Mouse (Mus musculus) olfactory bulb, adult 2 months (tissue): ENCODE results near the gene Pld1. TPM values are rescaled to one million over a fixed set of nuclear protein-coding genes. Genes with fewer than 3 reads are reported as not detected.

Experiments used
- H3K27ac ChIP-seq: fragments of 200-500 bp; 2 replicates; pipeline ENCODE4 v1.5.1; 2012; ENCODE audit warnings: low read depth, low read length; ENCODE audit not compliant: insufficient read depth
- H3K4me1 ChIP-seq: fragments of 200-500 bp; 2 replicates; pipeline ENCODE4 v1.6.1; 2012; ENCODE audit warnings: low read length; ENCODE audit not compliant: control insufficient read depth, insufficient read depth
- H3K4me3 ChIP-seq: fragments of 200-500 bp; 2 replicates; pipeline ENCODE4 v1.5.1; 2012; ENCODE audit warnings: mild to moderate bottlenecking, low read depth, low read length, moderate library complexity; ENCODE audit not compliant: insufficient read depth
- CTCF ChIP-seq: fragments of 200-500 bp; IDR thresholded peaks from 2 replicates; pipeline ENCODE4 v1.5.1; 2012; ENCODE audit warnings: low read depth, mild to moderate bottlenecking, low read length, moderate library complexity; ENCODE audit not compliant: insufficient read depth
- POLR2A ChIP-seq: fragments of 200-500 bp; IDR thresholded peaks from 2 replicates; pipeline ENCODE4 v1.6.1; 2012; ENCODE audit warnings: mild to moderate bottlenecking, low read depth, low read length, moderate library complexity; ENCODE audit not compliant: insufficient read depth
- WGBS: fragments of 180-500 bp; shearing (Covaris S2); methylation state at CpG from one replicate; pipeline ENCODE4 v1.1.7; 2018; 5-methylcytosine and 5-hydroxymethylcytosine counted together
- polyA plus RNA-seq: library from polyadenylated mRNA; stranded (reverse); fragments of >200 nt; gene quantifications from 2 replicates; pipeline ENCODE4 v1.2.4, GENCODE M21; 2012; ENCODE audit warnings: low replicate concordance; ENCODE audit not compliant: missing spikeins, insufficient read depth, insufficient read length

Pld1 gene
- polyA plus RNA-seq, 1 experiment, result not detected

DNA sequence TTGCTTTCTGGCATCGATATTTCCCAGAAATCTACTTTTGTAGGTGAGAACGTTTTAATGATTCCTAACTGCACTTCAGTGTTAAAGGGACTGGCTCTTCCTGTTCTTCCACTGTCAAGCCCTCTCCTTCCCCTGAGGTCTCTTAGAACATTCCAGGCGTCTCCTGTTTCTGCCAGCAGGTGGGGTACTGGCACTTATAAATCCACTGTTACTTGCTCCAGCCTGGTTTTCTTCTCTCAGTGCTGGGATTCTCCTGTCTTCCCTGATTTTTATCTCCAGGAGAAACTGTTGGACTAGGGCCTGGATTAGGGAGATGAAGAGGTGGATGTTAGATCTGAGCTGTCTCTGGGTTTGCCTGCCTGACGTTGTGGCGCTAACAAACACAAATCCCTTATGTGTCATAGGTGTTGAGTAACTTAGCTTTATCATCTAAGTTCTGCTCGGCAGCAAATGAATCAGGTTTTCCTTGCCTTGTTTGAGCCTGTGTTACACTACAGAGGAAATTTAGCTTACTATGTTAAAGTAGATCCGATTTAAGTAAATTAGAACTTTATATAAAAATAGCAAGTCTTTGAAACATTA, 44.0 kb downstream of the Pld1 start:
- H3K4me3 ChIP-seq, result no peak overlapping the region
- H3K4me1 ChIP-seq, result no peaks in the 10 kb centered on the region
- 39% methylated on average over 7 of the region's 7 CpGs for WGBS
- TF ChIP-seq CTCF (no peak), POLR2A (no peak)
- no peak overlapping the region for H3K27ac ChIP-seq

DNA sequence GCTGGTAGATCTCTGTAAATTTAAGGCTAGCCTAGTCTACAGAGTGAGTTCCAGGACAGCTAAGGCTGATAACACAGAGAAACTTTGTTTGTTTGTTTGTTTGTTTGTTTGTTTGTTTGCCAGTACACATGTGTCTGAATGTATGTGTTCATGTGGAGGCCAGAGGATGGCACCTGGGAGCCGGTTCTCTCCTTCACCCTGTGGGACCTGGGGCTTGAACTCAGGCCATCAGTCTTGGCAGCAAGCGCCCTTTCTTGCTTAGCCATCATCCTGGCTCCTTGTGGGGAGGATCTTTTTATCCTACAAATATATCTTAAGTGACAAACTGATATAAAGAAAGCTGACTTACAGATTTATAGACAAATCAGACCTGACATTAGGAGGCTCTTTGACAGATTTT, 44.8 kb downstream of the Pld1 start:
- whole genome bisulfite sequencing, result 81% methylated on average over 2 of the region's 2 CpGs
- no peak overlapping the region for H3K27ac ChIP-seq
- TF ChIP-seq CTCF (no peak), POLR2A (no peak)
- H3K4me3 ChIP-seq, result no peak overlapping the region
- no peaks in the 10 kb centered on the region; the same call in 1 of the 2 replicates for H3K4me1 ChIP-seq

DNA sequence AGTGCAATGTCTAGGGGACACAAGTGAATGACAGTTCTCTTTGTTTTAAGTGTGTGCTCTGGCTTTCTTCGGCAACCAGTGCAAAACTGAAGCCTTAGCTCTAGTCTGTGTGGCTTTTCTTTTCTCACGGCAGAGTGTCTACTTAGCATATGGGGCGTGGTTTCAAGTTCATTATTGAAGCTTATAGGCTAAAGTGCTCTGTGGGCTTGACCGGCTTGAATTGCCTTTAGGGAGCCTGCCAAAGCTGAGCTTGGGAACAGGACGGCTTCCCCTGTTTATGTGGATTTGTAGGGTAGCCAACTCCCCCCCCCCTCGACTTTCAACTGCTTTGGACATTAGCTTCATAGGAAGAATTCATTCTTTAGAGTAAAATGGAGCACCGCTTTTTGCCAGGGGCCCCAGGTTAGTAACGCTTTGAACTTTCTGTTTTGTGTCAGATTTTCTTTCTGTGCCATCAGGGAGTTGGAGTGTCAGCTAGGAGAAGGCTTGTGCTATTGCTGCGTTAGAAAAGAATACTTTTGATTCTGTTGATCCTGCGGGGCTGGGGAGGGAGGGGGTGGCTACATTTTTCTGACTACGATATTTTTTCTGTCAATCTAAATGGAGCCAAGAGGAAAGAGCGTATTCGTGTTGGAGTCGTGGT, 45.6 kb downstream of the Pld1 start:
- TF ChIP-seq CTCF (no peak), POLR2A (no peak)
- no peaks in the 10 kb centered on the region; the same call in 1 of the 2 replicates for H3K4me1 ChIP-seq
- H3K27ac ChIP-seq, result no peak overlapping the region
- H3K4me3 ChIP-seq, result no peak overlapping the region
- 6% methylated on average over 14 of the region's 14 CpGs for WGBS

DNA sequence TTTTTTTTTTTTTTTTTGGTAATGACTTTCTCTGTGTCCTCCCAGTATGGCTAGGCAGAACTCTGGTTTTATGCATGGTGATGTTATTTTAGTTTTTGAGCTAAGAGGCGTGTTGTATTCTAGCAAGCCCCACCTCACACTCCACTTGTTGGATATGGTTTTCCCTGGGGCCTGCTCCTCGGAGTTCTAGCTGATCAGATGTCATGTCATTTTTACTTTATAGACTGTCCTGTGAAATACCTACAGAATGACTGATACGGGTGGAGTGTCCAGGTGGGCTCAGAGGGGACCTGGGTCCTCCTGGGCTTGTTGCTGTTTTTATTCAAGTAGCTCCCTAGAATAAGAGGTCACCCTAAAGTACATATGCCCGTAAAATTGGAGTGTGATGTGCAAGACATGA, 46.1 kb downstream of the Pld1 start:
- no peak overlapping the region for H3K27ac ChIP-seq
- no peak overlapping the region for H3K4me3 ChIP-seq
- 41% methylated on average over 4 of the region's 4 CpGs for whole genome bisulfite sequencing
- no peaks in the 10 kb centered on the region; the same call in 1 of the 2 replicates for H3K4me1 ChIP-seq
- no peak for TF ChIP-seq CTCF
- TF ChIP-seq POLR2A, result no peak

DNA sequence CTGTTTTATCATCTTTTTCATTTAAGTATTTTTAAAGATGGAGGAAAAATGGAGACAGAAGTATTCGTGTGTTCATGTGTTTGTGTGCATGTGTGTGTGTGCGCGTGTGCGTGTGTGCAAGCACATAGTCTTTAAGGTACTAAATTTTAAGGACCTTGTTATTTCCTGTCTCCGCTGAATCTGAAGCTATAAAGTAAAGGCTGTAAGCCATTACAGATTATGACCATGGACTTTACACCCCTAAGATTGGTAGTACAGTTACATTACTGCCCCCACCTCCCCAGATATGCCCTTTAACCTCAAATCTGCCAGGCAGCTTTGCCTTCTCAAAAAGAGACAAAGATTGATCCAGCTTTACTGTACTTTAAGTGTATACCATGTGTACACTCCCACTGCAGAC, 46.8 kb downstream of the Pld1 start:
- Histone ChIP-seq H3K4me3 (no peak overlapping the region), H3K4me1 (no peaks in the 10 kb centered on the region; the same call in 1 of the 2 replicates), H3K27ac (no peak overlapping the region)
- 92% methylated on average over 5 of the region's 5 CpGs for WGBS
- TF ChIP-seq POLR2A, result no peak
- TF ChIP-seq CTCF, result no peak

DNA sequence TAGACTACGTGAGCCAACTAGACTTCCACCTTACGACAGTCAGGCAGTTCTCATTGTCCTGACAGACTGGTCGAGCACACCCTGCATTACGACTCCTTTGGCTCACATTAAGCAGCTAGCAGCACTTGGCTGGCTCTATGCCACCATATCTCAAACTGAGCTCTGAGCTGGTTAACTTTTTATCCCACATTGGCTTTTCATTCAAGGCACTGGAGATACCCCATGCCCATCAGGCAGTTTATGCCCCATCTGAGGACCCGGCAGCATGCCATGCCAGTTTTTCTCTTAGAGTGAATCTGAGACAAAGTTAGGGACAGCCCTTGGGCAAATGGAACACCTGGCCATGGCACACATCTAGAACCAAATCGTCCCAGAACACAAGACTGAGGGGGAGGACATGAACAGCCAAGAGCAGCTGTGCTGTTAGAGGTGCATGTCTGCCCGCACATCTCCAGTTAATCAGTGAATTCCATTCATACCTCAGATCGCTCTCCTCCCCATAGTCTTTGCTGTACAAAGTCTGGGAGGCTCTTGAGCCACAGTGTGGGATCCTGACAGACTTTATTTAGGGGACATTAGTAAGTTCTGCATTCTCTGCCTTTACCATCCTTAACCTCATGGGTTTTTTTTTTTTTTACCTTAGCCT, 49.5 kb downstream of the Pld1 start:
- TF ChIP-seq CTCF (no peak), POLR2A (no peak)
- Histone ChIP-seq H3K27ac (no peak overlapping the region), H3K4me3 (no peak overlapping the region), H3K4me1 (no peaks in the 10 kb centered on the region; the same call in 1 of the 2 replicates)
- 72% methylated on average over 8 of the region's 8 CpGs for WGBS

DNA sequence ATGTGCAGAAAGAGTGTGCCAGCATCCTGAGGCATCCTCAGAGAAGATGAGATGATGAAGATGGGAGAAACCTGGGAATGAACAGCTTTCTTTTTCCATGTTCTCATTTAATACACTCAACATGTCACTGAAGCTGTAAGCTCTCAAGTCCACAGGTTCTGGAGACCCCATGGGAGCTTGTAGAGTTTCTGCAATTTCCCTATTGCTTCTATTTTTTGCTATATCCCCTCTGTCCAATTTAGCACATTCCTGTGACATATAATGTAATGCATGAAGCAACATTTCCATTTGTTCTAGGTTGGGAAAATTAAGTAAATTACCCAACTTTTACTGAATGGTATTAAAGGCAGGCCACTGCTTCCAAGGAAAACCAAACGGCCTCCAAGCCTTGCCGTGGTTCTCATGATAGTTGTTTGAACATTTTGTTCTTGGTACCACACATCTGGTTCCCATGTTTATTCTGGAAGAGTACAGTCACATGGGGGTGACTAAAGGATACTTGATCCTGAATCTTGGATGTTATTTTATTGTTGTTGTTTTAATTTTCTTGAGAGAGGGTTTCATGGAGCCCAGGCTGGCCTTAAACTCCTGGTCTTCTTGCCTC, 52.7 kb downstream of the Pld1 start:
- WGBS, result 78% methylated on average over 2 of the region's 2 CpGs
- H3K4me3 ChIP-seq, result no peak overlapping the region
- H3K4me1 ChIP-seq, result no peaks in the 10 kb centered on the region; the same call in 1 of the 2 replicates
- no peak overlapping the region for H3K27ac ChIP-seq
- TF ChIP-seq CTCF (no peak), POLR2A (no peak)

DNA sequence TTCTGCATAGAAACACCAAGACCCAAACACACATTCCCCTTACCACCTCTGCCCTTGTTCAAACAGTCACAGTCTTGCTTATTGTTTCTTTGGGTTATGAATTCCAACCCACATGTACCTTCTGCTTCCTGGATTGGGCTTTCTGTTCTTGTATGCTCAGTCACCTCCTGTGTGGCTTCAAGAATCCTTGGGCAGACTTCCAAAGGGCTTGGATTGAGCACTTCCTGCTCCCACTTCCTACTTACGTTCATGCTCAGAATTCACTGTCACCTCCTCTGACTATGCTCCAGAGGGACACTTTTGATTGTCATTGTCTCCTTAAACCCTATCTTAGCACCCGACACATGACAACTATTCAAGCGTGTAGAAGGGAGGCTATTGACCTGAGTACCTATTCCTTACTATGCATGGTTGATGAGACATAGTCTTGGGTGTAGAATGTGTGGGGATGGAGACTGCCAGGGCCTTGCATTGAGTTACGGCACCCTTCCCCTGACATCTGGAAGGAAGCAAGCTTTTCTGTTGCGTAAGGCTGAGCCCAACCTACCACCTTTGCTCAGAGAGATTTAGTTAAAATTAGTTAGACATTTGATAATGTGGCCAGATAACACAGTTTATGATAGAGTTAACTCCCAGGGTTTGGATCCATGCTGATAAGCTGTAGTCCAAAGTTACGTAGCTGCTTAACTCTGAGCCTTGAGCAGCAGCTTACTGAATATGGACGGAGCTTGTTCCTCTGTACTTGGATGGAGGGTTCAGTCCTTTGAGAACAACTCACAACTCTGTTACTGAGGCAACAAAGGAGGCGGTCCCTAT, 55.9 kb downstream of the Pld1 start:
- 86% methylated on average over 8 of the region's 8 CpGs for WGBS
- Histone ChIP-seq H3K4me1 (no peaks in the 10 kb centered on the region), H3K4me3 (no peak overlapping the region), H3K27ac (no peak overlapping the region)
- TF ChIP-seq POLR2A, result no peak
- no peak for TF ChIP-seq CTCF

DNA sequence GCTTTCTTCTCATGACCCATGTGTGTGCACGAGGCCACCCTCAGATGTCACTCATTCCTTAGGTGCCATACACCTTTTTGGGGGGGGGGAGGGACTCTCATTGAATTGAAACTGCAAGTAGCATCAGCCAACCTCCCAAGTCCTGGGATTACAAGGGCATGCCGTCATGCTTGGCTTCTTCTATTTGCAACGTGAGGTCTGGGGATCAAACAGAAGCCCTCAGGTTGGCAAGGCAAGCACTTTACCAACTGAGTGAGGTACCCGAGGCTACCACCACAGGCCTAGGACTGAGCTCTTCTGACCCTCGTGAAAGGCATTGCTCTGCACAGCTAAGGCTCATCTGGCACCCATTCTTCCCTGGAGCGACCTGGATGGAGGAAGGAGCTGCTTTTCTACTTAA, 65.8 kb downstream of the Pld1 start:
- no peaks in the 10 kb centered on the region for H3K4me1 ChIP-seq
- no peak overlapping the region for H3K4me3 ChIP-seq
- WGBS, result 80% methylated on average over 6 of the region's 6 CpGs
- TF ChIP-seq CTCF, result no peak
- TF ChIP-seq POLR2A, result no peak
- H3K27ac ChIP-seq, result no peak overlapping the region
